In genomic region chr19:57931626-57932025, GRCm38 (mm10) we compare ENCODE assay signal across 14 mouse cellular contexts.
A peak's percentile ranks its signal among the peaks of the same experiment; 100 is the strongest.
DNase-seq lines count a peak whose midpoint lies in the region.
"Had no signal": no experiment of that assay in that cellular context is flagged by ENCODE, and none has a peak within 500 bp of the region (broad histone marks: within the 10 kb centered on the region; RNA-seq: fewer than 3 reads in every experiment).

No protein-coding gene starts in this region.

- peak; percentile 34 to 71 for DNase-seq in layer of hippocampus, adult 18-20 months (ENCODE audit: low spot score in 2 of 2)
- DNase-seq in layer of hippocampus, adult 9-10 months (ENCODE audit: low spot score) = no peak
- DNase-seq in brain, adult 2 months (ENCODE audit: low read depth, low spot score) = peak; percentile 40
- peak; percentile 43 for DNase-seq in layer of hippocampus, adult 9-11 months
- no peak for DNase-seq in right cerebral cortex, postnatal 36 days (ENCODE audit: low spot score in 2 of 2)
- DNase-seq: adrenal gland, adult 2 months; adrenal gland, postnatal 10 days; adrenal gland, postnatal 25 days; cerebellum, adult 11-12 months; cerebellum, adult 2 months; cerebellum, adult 9-10 months; cerebellum, postnatal 10 days; cerebellum, postnatal 25 days; forebrain, postnatal 0 days had no signal

Comparison
In these comparisons a context has a peak if more than half of its experiments do, and no peak if none do; other contexts are left out.
1. DNase-seq: peak in layer of hippocampus, adult 18-20 months (2 of 2), brain, adult 2 months (single experiment) and layer of hippocampus, adult 9-11 months (single experiment); none in layer of hippocampus, adult 9-10 months (single experiment) and right cerebral cortex, postnatal 36 days (0 of 2).